Mouse (Mus musculus): ENCODE measurements around the gene Ccdc33.

GRCm38 (mm10) chr9:58009015-58009362 is 109.6 kb downstream of the Ccdc33 start:
- TF ChIP-seq CTCF (IDR thresholded peaks at IDR 0.05) (no peak), EP300 (IDR thresholded peaks at IDR 0.05; ENCODE audit: insufficient read depth, low read depth, low read length) (peak; percentile 71; the same call in 1 of the 2 replicates)

Measured in heart, adult 2 months (tissue).